Mouse (Mus musculus) kidney, embryonic 15.5 days (tissue): ENCODE data around the gene Ip6k1. TPM values are rescaled to one million over a fixed set of nuclear protein-coding genes. Genes with fewer than 3 reads are reported as not detected.
A peak's percentile ranks its signal among the peaks of the same experiment; 100 is the strongest.

ENCODE experiments used
- ATAC-seq: fragments of 200-750 bp; cut with Nextera tagmentation; replicated peaks from 2 replicates; pipeline ENCODE4 v1.8.0; 2017; ENCODE audit warnings: moderate TSS enrichment; ENCODE audit not compliant: low FRiP score
- H3K27ac ChIP-seq: fragments of 300-500 bp; sonication (generic); 2 replicates; pipeline ENCODE4 v1.5.1; 2015; ENCODE audit warnings: mild to moderate bottlenecking, inconsistent platforms
- H3K27me3 ChIP-seq: fragments of 300-500 bp; sonication (generic); 2 replicates; pipeline ENCODE4 v1.6.1; 2015; ENCODE audit warnings: inconsistent platforms
- H3K36me3 ChIP-seq: fragments of 300-500 bp; sonication (generic); 2 replicates; pipeline ENCODE4 v1.6.1; 2015; ENCODE audit warnings: inconsistent platforms
- H3K4me1 ChIP-seq: fragments of 300-500 bp; sonication (generic); 2 replicates; pipeline ENCODE4 v1.6.1; 2015; ENCODE audit warnings: inconsistent platforms
- H3K4me2 ChIP-seq: fragments of 300-500 bp; sonication (generic); 2 replicates; pipeline ENCODE4 v1.6.1; 2015; ENCODE audit warnings: moderate library complexity, mild to moderate bottlenecking, inconsistent platforms
- H3K4me3 ChIP-seq: fragments of 300-500 bp; sonication (generic); replicated peaks from 2 replicates; pipeline ENCODE4 v1.5.1; 2015; ENCODE audit warnings: mild to moderate bottlenecking, inconsistent platforms
- H3K9ac ChIP-seq: fragments of 300-500 bp; sonication (generic); 2 replicates; pipeline ENCODE4 v1.6.1; 2015; ENCODE audit warnings: mild to moderate bottlenecking, inconsistent platforms
- H3K9me3 ChIP-seq: fragments of 300-500 bp; sonication (generic); replicated peaks from 2 replicates; pipeline ENCODE4 v1.6.1; 2016; ENCODE audit warnings: inconsistent platforms
- WGBS: fragments of 180-500 bp; shearing (Covaris S2); methylation state at CpG from one replicate; pipeline ENCODE4 v1.1.7; 2015; ENCODE audit warnings: mixed read lengths; 5-methylcytosine and 5-hydroxymethylcytosine counted together
- microRNA-seq: library from miRNA; unstranded; fragments of <30 nt; microRNA quantifications from one replicate; pipeline ENCODE4, GENCODE M21; 2016
- polyA plus RNA-seq: library from polyadenylated mRNA; unstranded; fragments of >200 nt; fragmentation: Nextera tagmentation; extraction: Ambion mirVana; gene quantifications from 2 replicates; pipeline ENCODE4 v1.2.1, GENCODE M21; 2015

Gene Ip6k1
- polyA plus RNA-seq, 1 experiment from 2014 or later, result 54.8 TPM

DNA sequence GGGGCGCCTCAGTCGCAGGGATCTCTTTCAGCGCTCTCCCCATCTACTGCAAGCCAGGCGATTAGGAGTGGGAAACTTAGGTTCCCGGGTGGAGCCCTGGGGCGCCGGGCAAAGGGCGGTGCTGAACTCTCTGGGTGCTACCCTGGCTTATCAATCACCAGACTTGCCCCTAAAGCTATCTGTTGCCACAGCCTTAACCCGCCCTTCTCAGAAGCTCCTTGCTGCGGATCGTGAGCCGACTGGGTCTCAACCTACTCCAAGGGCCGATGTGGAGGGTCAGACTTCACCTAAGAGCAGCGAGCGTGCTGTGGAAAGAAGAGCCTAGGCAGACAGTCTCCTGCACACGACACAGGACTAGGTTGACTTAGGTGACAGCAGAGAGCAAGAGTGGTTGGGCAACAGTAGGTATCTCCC is 92.7 kb downstream of the Ip6k1 start:
- H3K4me2 ChIP-seq, result peak overlapping the region; percentile 96
- WGBS, result 0% methylated on average over 16 of the region's 16 CpGs
- H3K27ac ChIP-seq, result peak overlapping the region; percentile 80
- H3K36me3 ChIP-seq, result peaks cover 28% of the 10 kb centered on the region
- peak; percentile 65 for ATAC-seq
- H3K4me1 ChIP-seq, result peaks cover 35% of the 10 kb centered on the region
- H3K27me3 ChIP-seq, result no peaks in the 10 kb centered on the region
- H3K9ac ChIP-seq, result peak overlapping the region; percentile 73
- no peaks in the 10 kb centered on the region for H3K9me3 ChIP-seq
- peak overlapping the region; percentile 62 for H3K4me3 ChIP-seq

DNA sequence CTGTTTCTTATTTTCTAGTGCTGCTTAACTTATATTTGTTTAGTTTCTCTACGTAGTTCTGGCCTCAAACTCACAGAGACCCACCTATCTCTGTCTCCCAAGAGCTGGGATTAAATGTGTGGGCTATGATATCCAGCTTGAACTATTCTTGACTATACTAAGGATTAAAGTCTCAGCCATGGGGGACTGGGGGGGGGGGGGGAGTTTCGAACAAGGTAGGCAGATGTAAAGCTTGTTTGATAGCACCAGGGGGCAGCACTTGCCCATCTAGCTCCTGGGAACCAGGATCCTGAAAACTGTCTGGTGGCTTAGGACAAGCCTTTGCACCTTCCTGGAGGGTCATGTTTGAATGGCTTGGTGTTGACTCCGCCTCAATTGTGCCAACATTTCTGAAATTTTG is 93.2 kb downstream of the Ip6k1 start:
- peak overlapping the region; percentile 96 for H3K4me2 ChIP-seq
- H3K27me3 ChIP-seq, result no peaks in the 10 kb centered on the region
- H3K36me3 ChIP-seq, result peaks cover 23% of the 10 kb centered on the region
- peaks cover 35% of the 10 kb centered on the region for H3K4me1 ChIP-seq
- 6% methylated on average over 3 of the region's 3 CpGs for WGBS
- H3K9ac ChIP-seq, result peak overlapping the region; percentile 73
- peak overlapping the region; percentile 62 for H3K4me3 ChIP-seq
- no peak for ATAC-seq
- H3K9me3 ChIP-seq, result no peaks in the 10 kb centered on the region
- H3K27ac ChIP-seq, result peak overlapping the region; percentile 80

DNA sequence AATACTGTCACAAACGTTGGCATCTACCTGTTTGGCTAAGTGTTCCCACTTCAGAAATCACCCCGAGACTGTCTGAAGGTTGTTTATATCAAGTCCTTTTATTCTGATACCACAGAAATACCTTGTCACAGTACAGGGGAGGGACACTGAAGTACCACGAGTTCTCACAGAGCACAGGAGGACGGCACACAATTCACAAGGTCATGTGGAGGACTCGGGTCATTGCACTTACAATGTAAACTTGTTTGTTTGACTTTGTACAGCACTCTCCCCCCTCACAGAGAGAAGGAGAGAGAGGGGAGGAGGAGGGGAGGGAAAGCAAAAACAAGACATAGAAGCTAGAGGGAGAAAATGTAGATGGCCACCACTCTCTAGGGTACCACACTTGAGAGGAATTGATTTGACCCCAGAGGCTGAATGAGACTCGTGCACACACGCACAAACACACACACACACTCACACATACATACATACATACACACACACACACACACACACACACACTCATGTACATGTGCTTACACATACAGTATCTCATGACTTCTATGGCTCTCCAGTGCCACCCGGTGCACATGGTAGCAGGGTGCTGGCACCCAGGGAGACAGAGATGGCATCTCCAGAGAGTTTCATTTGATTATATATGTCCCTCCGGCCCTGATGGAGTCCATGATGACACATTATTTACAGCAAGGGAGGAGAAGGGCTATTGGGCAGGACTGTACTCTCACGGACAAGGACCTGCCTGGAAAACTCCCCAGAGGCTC is 93.8 kb downstream of the Ip6k1 start:
- Histone ChIP-seq H3K4me1 (peaks cover 35% of the 10 kb centered on the region), H3K27ac (peak overlapping the region; percentile 49), H3K36me3 (peaks cover 17% of the 10 kb centered on the region), H3K27me3 (no peaks in the 10 kb centered on the region), H3K4me3 (no peak overlapping the region), H3K9ac (no peak overlapping the region), H3K9me3 (no peaks in the 10 kb centered on the region), H3K4me2 (peak overlapping the region; percentile 96)
- 52% methylated on average over 10 of the region's 10 CpGs for WGBS
- ATAC-seq, result no peak

Small RNA genes lying within 50 kb of the gene (microRNA-seq; reads per million reads assigned to microRNA genes)
- gene Mir7088, result not detected

Other genes with a start within 250 kb of the Ip6k1 start
- 194 and 207 TPM in 2 replicates for gene Rbm5, start 231.5 kb upstream of the Ip6k1 start, polyA plus RNA-seq
- 79.0 and 82.1 TPM in 2 replicates for gene Rbm6, start 129.3 kb upstream of the Ip6k1 start, polyA plus RNA-seq
- gene Mon1a, start 114.3 kb upstream of the Ip6k1 start, polyA plus RNA-seq, result 11.5 TPM in 2 replicates
- 2.6 TPM in 2 replicates for gene Mst1r, start 95.6 kb upstream of the Ip6k1 start, polyA plus RNA-seq
- not detected in 2 replicates for gene Actl11, start 74.0 kb upstream of the Ip6k1 start, polyA plus RNA-seq
- gene Camkv, start 66.8 kb upstream of the Ip6k1 start, polyA plus RNA-seq, result 1.6 and 2.2 TPM in 2 replicates
- gene Traip, start 52.4 kb upstream of the Ip6k1 start, polyA plus RNA-seq, result 21.8 and 25.0 TPM in 2 replicates
- 22.2 and 30.9 TPM in 2 replicates for gene Uba7, start 27.0 kb upstream of the Ip6k1 start, polyA plus RNA-seq
- gene Gm20661, start 19.4 kb upstream of the Ip6k1 start, polyA plus RNA-seq, result 4.5 and 6.2 TPM in 2 replicates
- gene Inka1, start 16.6 kb upstream of the Ip6k1 start, polyA plus RNA-seq, result 61.7 and 70.4 TPM in 2 replicates
- gene Cdhr4, start 10.0 kb upstream of the Ip6k1 start, polyA plus RNA-seq, result 6.9 and 12.6 TPM in 2 replicates
- 0.74 and 1.4 TPM in 2 replicates for gene Gm20662, start 6.2 kb upstream of the Ip6k1 start, polyA plus RNA-seq
- gene Gmppb, start 46.7 kb downstream of the Ip6k1 start, polyA plus RNA-seq, result 25.9 and 30.3 TPM in 2 replicates
- gene Amigo3, start 50.7 kb downstream of the Ip6k1 start, polyA plus RNA-seq, result 2.2 and 2.7 TPM in 2 replicates
- 0.45 and 0.55 TPM in 2 replicates for gene Mst1, start 77.9 kb downstream of the Ip6k1 start, polyA plus RNA-seq
- gene Rnf123, start 80.8 kb downstream of the Ip6k1 start, polyA plus RNA-seq, result 25.2 and 33.4 TPM in 2 replicates
- 67.7 and 76.6 TPM in 2 replicates for gene Apeh, start 92.1 kb downstream of the Ip6k1 start, polyA plus RNA-seq
- gene Bsn, start 187.9 kb downstream of the Ip6k1 start, polyA plus RNA-seq, result 0.75 and 0.77 TPM in 2 replicates